In genomic region chr7:28877155-28877554, GRCm38 (mm10) we compare ENCODE assay signal across 25 mouse cellular contexts. TPM values are rescaled to one million over a fixed set of nuclear protein-coding genes. Genes with fewer than 3 reads are reported as not detected.
DNase-seq lines count a peak whose midpoint lies in the region; ATAC-seq lines count a peak whose summit lies in the region.
"Had no signal": no experiment of that assay in that cellular context is flagged by ENCODE, and none has a peak within 500 bp of the region (broad histone marks: within the 10 kb centered on the region; RNA-seq: fewer than 3 reads in every experiment).

No protein-coding gene starts in this region.

- H3K9ac ChIP-seq in heart, embryonic 13.5 days: no peak overlapping the region
- no peak overlapping the region for H3K9ac ChIP-seq in liver, embryonic 13.5 days
- no peak overlapping the region for H3K9ac ChIP-seq in forebrain, embryonic 12.5 days
- no peak overlapping the region for H3K9ac ChIP-seq in hindbrain, embryonic 13.5 days
- H3K9ac ChIP-seq: embryonic facial prominence, embryonic 15.5 days; hindbrain, embryonic 15.5 days; intestine, embryonic 15.5 days; neural tube, embryonic 15.5 days had no signal

- no peak overlapping the region for H3K4me3 ChIP-seq in heart, embryonic 13.5 days
- H3K4me3 ChIP-seq in liver, embryonic 13.5 days (replicated peaks): no peak overlapping the region
- no peak overlapping the region for H3K4me3 ChIP-seq in forebrain, embryonic 12.5 days (replicated peaks)
- H3K4me3 ChIP-seq in hindbrain, embryonic 13.5 days: no peak overlapping the region
- H3K4me3 ChIP-seq: embryonic facial prominence, embryonic 15.5 days; heart, embryonic 10.5 days; hindbrain, embryonic 15.5 days; intestine, embryonic 15.5 days; layer of hippocampus, adult 2 months; neural tube, embryonic 15.5 days had no signal

- H3K4me2 ChIP-seq in heart, embryonic 13.5 days: no peak overlapping the region
- H3K4me2 ChIP-seq in liver, embryonic 13.5 days: peak overlapping the region; percentile 6
- no peak overlapping the region for H3K4me2 ChIP-seq in forebrain, embryonic 12.5 days
- H3K4me2 ChIP-seq in hindbrain, embryonic 13.5 days: no peak overlapping the region
- H3K4me2 ChIP-seq: embryonic facial prominence, embryonic 15.5 days; hindbrain, embryonic 15.5 days; intestine, embryonic 15.5 days; neural tube, embryonic 15.5 days had no signal

- WGBS in heart, embryonic 13.5 days: 66% methylated on average over 7 of the region's 7 CpGs
- WGBS in liver, embryonic 13.5 days (ENCODE audit: insufficient replicate concordance): 33% methylated on average over 7 of the region's 7 CpGs
- WGBS in forebrain, embryonic 12.5 days: 87% methylated on average over 7 of the region's 7 CpGs
- WGBS in hindbrain, embryonic 13.5 days: 90% methylated on average over 7 of the region's 7 CpGs

- DNase-seq in heart, adult 11 months: no peak
- DNase-seq in c-Kit-positive CD71-positive TER-119-negative erythroid progenitor cells, embryonic 14.5 days (ENCODE audit: low read depth): peak; percentile 25
- peak; percentile 74 for DNase-seq in liver, embryonic 13.5 days
- DNase-seq in thymus, postnatal 0 days (ENCODE audit: low spot score): no peak
- DNase-seq: adrenal gland, postnatal 25 days; B cell, adult 2 months; cerebellum, adult 2 months; cerebellum, postnatal 36 days; gastrocnemius, postnatal 25 days; left cerebral cortex, postnatal 4 days; lung, postnatal 10 days; midbrain, embryonic 14.5 days; right cerebral cortex, postnatal 14 days; spleen, adult 18-20 months; thymus, adult 2 months had no signal

- peaks cover 6% of the 10 kb centered on the region; the same call in 1 of the 2 replicates for H3K27me3 ChIP-seq in heart, embryonic 13.5 days (replicated peaks)
- H3K27me3 ChIP-seq in liver, embryonic 13.5 days: no peaks in the 10 kb centered on the region
- H3K27me3 ChIP-seq in forebrain, embryonic 12.5 days: no peaks in the 10 kb centered on the region
- H3K27me3 ChIP-seq in hindbrain, embryonic 13.5 days: no peaks in the 10 kb centered on the region
- H3K27me3 ChIP-seq: embryonic facial prominence, embryonic 15.5 days; hindbrain, embryonic 15.5 days; intestine, embryonic 15.5 days; neural tube, embryonic 15.5 days had no signal

- H3K27ac ChIP-seq in heart, embryonic 13.5 days (replicated peaks): no peak overlapping the region
- peak overlapping the region; percentile 87 for H3K27ac ChIP-seq in liver, embryonic 13.5 days
- no peak overlapping the region for H3K27ac ChIP-seq in forebrain, embryonic 12.5 days
- no peak overlapping the region for H3K27ac ChIP-seq in hindbrain, embryonic 13.5 days
- H3K27ac ChIP-seq: embryonic facial prominence, embryonic 15.5 days; heart, embryonic 10.5 days; hindbrain, embryonic 15.5 days; intestine, embryonic 15.5 days; layer of hippocampus, adult 2 months; neural tube, embryonic 15.5 days had no signal

- peak; percentile 81 for ATAC-seq in heart, embryonic 13.5 days (ENCODE audit: extremely low read depth, insufficient number of reproducible peaks, low FRiP score, low TSS enrichment)
- ATAC-seq in liver, embryonic 13.5 days (ENCODE audit: low read depth): peak; percentile 96
- ATAC-seq in forebrain, embryonic 12.5 days (ENCODE audit: low FRiP score): no peak
- no peak for ATAC-seq in hindbrain, embryonic 13.5 days (ENCODE audit: low FRiP score)
- ATAC-seq: intestine, embryonic 15.5 days had no signal

- no peaks in the 10 kb centered on the region for H3K9me3 ChIP-seq in heart, embryonic 13.5 days
- no peaks in the 10 kb centered on the region for H3K9me3 ChIP-seq in liver, embryonic 13.5 days (replicated peaks)
- H3K9me3 ChIP-seq in forebrain, embryonic 12.5 days: no peaks in the 10 kb centered on the region
- H3K9me3 ChIP-seq in hindbrain, embryonic 13.5 days: no peaks in the 10 kb centered on the region
- H3K9me3 ChIP-seq: embryonic facial prominence, embryonic 15.5 days; heart, embryonic 10.5 days; hindbrain, embryonic 15.5 days; intestine, embryonic 15.5 days; neural tube, embryonic 15.5 days had no signal

- 0 out of 2 replicates have a peak, but pooled peaks cover 3% of the 10 kb centered on the region for H3K4me1 ChIP-seq in heart, embryonic 13.5 days
- H3K4me1 ChIP-seq in liver, embryonic 13.5 days (replicated peaks): peaks cover 32% of the 10 kb centered on the region
- 0 out of 2 replicates have a peak, but pooled peaks cover 4% of the 10 kb centered on the region for H3K4me1 ChIP-seq in forebrain, embryonic 12.5 days
- H3K4me1 ChIP-seq in hindbrain, embryonic 13.5 days (replicated peaks): no peaks in the 10 kb centered on the region
- H3K4me1 ChIP-seq: hindbrain, embryonic 15.5 days; neural tube, embryonic 15.5 days had no signal

- no peaks in the 10 kb centered on the region for H3K36me3 ChIP-seq in heart, embryonic 13.5 days
- no peaks in the 10 kb centered on the region for H3K36me3 ChIP-seq in liver, embryonic 13.5 days
- H3K36me3 ChIP-seq in forebrain, embryonic 12.5 days (replicated peaks): no peaks in the 10 kb centered on the region
- no peaks in the 10 kb centered on the region for H3K36me3 ChIP-seq in hindbrain, embryonic 13.5 days
- H3K36me3 ChIP-seq: embryonic facial prominence, embryonic 15.5 days; heart, embryonic 10.5 days; hindbrain, embryonic 15.5 days; intestine, embryonic 15.5 days; neural tube, embryonic 15.5 days had no signal

RNA-seq across cellular contexts. Expression of gene Capn12, which starts 4.1 kb away (rescaled TPM):
- polyA plus RNA-seq in heart, embryonic 13.5 days (2015; fragmentation: Nextera tagmentation; extraction: Ambion mirVana): 0.15 and 0.38 TPM in 2 replicates
- polyA plus RNA-seq in liver, embryonic 13.5 days (2015; fragmentation: Nextera tagmentation; extraction: Ambion mirVana): 0.09 and 0.13 TPM in 2 replicates
- 0.24 and 0.57 TPM in 2 replicates for polyA plus RNA-seq in forebrain, embryonic 12.5 days (2016; fragmentation: Nextera tagmentation; extraction: Ambion mirVana)
- 0.38 and 0.43 TPM in 2 replicates for polyA plus RNA-seq in hindbrain, embryonic 13.5 days (2015; fragmentation: Nextera tagmentation; extraction: Ambion mirVana)
- polyA plus RNA-seq in thymus, postnatal 0 days (2015; fragmentation: Nextera tagmentation; extraction: Ambion mirVana): 0.23 and 0.53 TPM in 2 replicates

RNA-seq across cellular contexts. Expression of gene Lgals7, which starts 13.5 kb away (rescaled TPM):
- 1.5 and 1.6 TPM in 2 replicates for polyA plus RNA-seq in heart, embryonic 13.5 days (2015; fragmentation: Nextera tagmentation; extraction: Ambion mirVana)
- 0.44 TPM in 1 of 2 replicates, not detected in the other for polyA plus RNA-seq in liver, embryonic 13.5 days (2015; fragmentation: Nextera tagmentation; extraction: Ambion mirVana)
- 1.1 and 1.9 TPM in 2 replicates for polyA plus RNA-seq in forebrain, embryonic 12.5 days (2016; fragmentation: Nextera tagmentation; extraction: Ambion mirVana)
- 6.4 and 7.4 TPM in 2 replicates for polyA plus RNA-seq in hindbrain, embryonic 13.5 days (2015; fragmentation: Nextera tagmentation; extraction: Ambion mirVana)
- polyA plus RNA-seq in thymus, postnatal 0 days (2015; fragmentation: Nextera tagmentation; extraction: Ambion mirVana): 0.99 and 1.1 TPM in 2 replicates
- polyA plus RNA-seq: cerebellum, adult 2 months; liver, adult 2 months had no signal

RNA-seq across cellular contexts. Expression of gene Lgals4, which starts 43.5 kb away (rescaled TPM):
- 4.3 and 5.6 TPM in 2 replicates for polyA plus RNA-seq in heart, embryonic 13.5 days (2015; fragmentation: Nextera tagmentation; extraction: Ambion mirVana)
- polyA plus RNA-seq in liver, embryonic 13.5 days (2015; fragmentation: Nextera tagmentation; extraction: Ambion mirVana): 1.6 and 3.1 TPM in 2 replicates
- polyA plus RNA-seq in forebrain, embryonic 12.5 days (2016; fragmentation: Nextera tagmentation; extraction: Ambion mirVana): 1.7 and 2.8 TPM in 2 replicates
- 5.6 and 6.3 TPM in 2 replicates for polyA plus RNA-seq in hindbrain, embryonic 13.5 days (2015; fragmentation: Nextera tagmentation; extraction: Ambion mirVana)
- polyA plus RNA-seq in thymus, postnatal 0 days (2015; fragmentation: Nextera tagmentation; extraction: Ambion mirVana): 10.1 and 12.0 TPM in 2 replicates

RNA-seq across cellular contexts. Expression of gene Ech1, which starts 52.1 kb away (rescaled TPM):
- polyA plus RNA-seq in heart, embryonic 13.5 days (2015; fragmentation: Nextera tagmentation; extraction: Ambion mirVana): 169 and 182 TPM in 2 replicates
- polyA plus RNA-seq in liver, embryonic 13.5 days (2015; fragmentation: Nextera tagmentation; extraction: Ambion mirVana): 74.5 and 77.7 TPM in 2 replicates
- polyA plus RNA-seq in forebrain, embryonic 12.5 days (2016; fragmentation: Nextera tagmentation; extraction: Ambion mirVana): 63.9 and 64.2 TPM in 2 replicates
- polyA plus RNA-seq in hindbrain, embryonic 13.5 days (2015; fragmentation: Nextera tagmentation; extraction: Ambion mirVana): 81.8 and 87.5 TPM in 2 replicates
- polyA plus RNA-seq in thymus, postnatal 0 days (2015; fragmentation: Nextera tagmentation; extraction: Ambion mirVana): 167 and 184 TPM in 2 replicates

Comparison
In these comparisons a context has a peak if more than half of its experiments do, and no peak if none do; other contexts are left out.
1. ATAC-seq: peak in heart, embryonic 13.5 days (single experiment) and liver, embryonic 13.5 days (single experiment); none in forebrain, embryonic 12.5 days (single experiment) and hindbrain, embryonic 13.5 days (single experiment).
2. DNase-seq: peak in c-Kit-positive CD71-positive TER-119-negative erythroid progenitor cells, embryonic 14.5 days (single experiment) and liver, embryonic 13.5 days (single experiment); none in heart, adult 11 months (single experiment) and thymus, postnatal 0 days (single experiment).